Mouse (Mus musculus): Measurements from ENCODE around the gene 1700016K19Rik.

DNA sequence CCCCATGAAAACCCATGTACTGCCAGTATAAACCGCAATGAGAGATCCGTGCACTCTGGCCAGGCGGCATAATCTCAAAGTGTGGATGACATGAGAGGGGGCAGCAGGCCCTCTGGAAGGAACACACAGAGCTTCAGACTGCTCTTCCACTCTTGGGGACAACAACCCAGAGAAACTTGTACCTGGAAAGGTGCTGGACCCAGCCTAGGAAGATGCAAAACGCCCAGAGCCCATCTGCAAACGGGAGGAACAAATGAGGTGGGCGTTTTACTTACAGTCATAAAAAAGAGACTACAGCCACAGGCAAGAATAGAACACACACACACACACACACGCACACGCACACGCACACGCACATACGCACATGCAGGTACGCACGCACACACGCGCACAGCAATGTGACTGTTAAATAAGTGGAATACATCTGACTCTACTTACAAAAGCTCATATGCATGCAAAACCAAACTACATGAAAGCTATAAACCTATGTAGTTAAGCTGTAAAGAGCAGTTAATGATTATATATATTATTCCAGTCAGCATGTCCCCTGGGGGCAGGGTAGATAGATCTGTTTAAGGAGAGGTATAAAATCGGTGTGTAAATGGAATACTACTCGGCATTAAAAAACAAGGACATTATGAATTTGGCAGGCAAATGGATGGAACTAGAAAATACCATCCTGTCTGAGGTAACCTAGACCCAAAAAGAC lies 42.4 kb upstream of the 1700016K19Rik start:
- TF ChIP-seq CTCF (IDR thresholded peaks at IDR 0.05; ENCODE audit: borderline replicate concordance, insufficient read depth, low read depth, low read length) (no peak), POLR2A (IDR thresholded peaks at IDR 0.05; ENCODE audit: borderline replicate concordance, insufficient read depth, low read length) (no peak)

Data from cerebellum, adult 2 months (tissue).